Mouse (Mus musculus): ENCODE data around the gene Shld2.
A peak's percentile ranks its signal among the peaks of the same experiment; 100 is the strongest.

Shld2 gene

DNA sequence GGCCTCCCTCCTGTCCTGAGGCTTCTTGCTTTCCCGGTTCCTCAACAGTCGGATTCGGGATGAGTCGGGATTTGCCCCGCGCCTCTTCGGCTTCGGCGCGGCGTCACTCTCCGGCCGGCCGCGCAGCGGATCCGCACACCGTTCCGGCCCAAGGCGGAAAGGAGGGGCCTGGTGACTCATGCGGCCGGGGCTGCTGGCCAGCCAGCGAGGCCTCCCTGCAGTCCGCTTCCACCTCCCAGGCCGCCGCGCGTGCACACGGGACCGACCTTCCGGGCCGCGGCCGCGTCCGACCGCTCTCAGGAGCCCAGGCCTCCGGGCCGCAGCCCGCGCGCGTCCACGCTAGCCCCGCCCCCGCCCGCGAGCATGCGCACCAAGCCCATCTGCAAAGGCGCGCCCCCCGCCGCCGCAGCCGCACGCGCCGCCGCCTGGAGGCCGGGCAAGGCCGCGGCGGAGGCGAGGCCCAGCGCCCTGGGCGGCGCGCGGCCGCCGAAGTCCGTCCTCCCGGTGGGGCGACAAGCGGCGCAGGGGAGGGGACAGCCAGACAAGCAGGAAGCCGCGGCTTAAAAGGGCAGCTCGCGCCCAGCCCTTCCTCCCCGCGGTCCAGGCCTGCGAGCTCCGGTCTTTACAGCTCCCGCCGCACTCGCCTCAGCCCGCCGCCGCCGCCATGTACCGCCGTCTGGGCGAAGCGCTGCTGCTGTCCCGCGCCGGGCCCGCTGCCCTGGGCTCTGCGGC lies at the start of gene Shld2, which contains the start of gene Glud1:
Gene Shld2, minus strand, starts transcription at position 260 of the 732 bp plus-strand sequence.
Gene Glud1, plus strand, starts transcription at position 494 of the 732 bp plus-strand sequence.
- Histone ChIP-seq H3K4me1 (replicated peaks; ENCODE audit: low read depth, low read length) (peaks cover 56% of the 10 kb centered on the region), H3K9me3 (ENCODE audit: low read length) (no peaks in the 10 kb centered on the region), H3K27me3 (ENCODE audit: insufficient read depth, low read length) (no peaks in the 10 kb centered on the region), H3K36me3 (ENCODE audit: insufficient read depth, low read length) (peaks cover 33% of the 10 kb centered on the region), H3K4me3 (replicated peaks; ENCODE audit: low read length) (peak within 1 kb of the TSS; percentile 98)
- TF ChIP-seq CTCF (conservative IDR thresholded peaks at IDR 0.05; ENCODE audit: low read length) (no peak), NANOG (IDR thresholded peaks at IDR 0.05; ENCODE audit: borderline replicate concordance, low read length) (no peak), POU5F1 (IDR thresholded peaks at IDR 0.05; ENCODE audit: borderline replicate concordance, low read length) (no peak)

DNA sequence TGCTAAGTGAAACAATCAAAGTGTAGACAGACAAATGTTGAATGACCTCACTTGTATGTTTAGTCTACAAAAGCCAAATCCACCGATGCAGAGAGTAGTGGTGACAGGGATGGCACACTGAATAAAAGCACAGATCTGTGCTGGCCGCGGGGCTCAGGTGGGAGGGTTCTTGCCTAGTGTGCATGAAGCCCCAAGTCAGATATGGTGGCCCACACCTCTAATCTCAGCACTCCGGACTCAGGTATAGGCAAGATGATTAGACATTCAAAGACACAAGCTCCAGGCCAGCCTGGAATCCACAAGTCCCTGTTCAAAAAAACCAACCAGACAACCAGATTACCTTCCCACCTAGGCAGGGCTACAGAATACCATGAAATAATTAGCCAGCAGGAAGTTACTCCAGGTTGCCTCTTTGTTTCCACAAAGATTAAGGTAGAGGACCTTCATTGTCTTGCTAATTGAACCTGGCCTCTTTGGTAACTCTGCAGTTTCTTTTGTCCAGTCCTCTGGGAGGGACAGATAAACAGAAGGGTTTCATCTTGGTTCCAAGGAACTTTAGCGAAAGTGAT lies 49.5 kb upstream of the Shld2 start:
- Histone ChIP-seq H3K9me3 (ENCODE audit: low read length) (peaks cover 9% of the 10 kb centered on the region), H3K4me3 (replicated peaks; ENCODE audit: low read length) (peak overlapping the region; percentile 58; the same call in 1 of the 2 replicates), H3K27me3 (ENCODE audit: insufficient read depth, low read length) (no peaks in the 10 kb centered on the region), H3K4me1 (replicated peaks; ENCODE audit: low read depth, low read length) (peaks cover 77% of the 10 kb centered on the region), H3K36me3 (ENCODE audit: insufficient read depth, low read length) (no peaks in the 10 kb centered on the region; the same call in 1 of the 2 replicates)
- TF ChIP-seq NANOG (IDR thresholded peaks at IDR 0.05; ENCODE audit: borderline replicate concordance, low read length), result peak; percentile 84
- no peak for TF ChIP-seq CTCF (conservative IDR thresholded peaks at IDR 0.05; ENCODE audit: low read length)
- peak; percentile 61; the same call in 1 of the 2 replicates for TF ChIP-seq POU5F1 (IDR thresholded peaks at IDR 0.05; ENCODE audit: borderline replicate concordance, low read length)

GRCm38 (mm10) chr14:34357671-34358455 lies 47.6 kb upstream of the Shld2 start:
- Histone ChIP-seq H3K4me1 (replicated peaks; ENCODE audit: low read depth, low read length) (peaks cover 94% of the 10 kb centered on the region), H3K9me3 (ENCODE audit: low read length) (no peaks in the 10 kb centered on the region), H3K4me3 (replicated peaks; ENCODE audit: low read length) (peak overlapping the region; percentile 58), H3K36me3 (ENCODE audit: insufficient read depth, low read length) (no peaks in the 10 kb centered on the region; the same call in 1 of the 2 replicates), H3K27me3 (ENCODE audit: insufficient read depth, low read length) (no peaks in the 10 kb centered on the region)
- TF ChIP-seq POU5F1 (IDR thresholded peaks at IDR 0.05; ENCODE audit: borderline replicate concordance, low read length), result no peak
- no peak for TF ChIP-seq NANOG (IDR thresholded peaks at IDR 0.05; ENCODE audit: borderline replicate concordance, low read length)
- TF ChIP-seq CTCF (conservative IDR thresholded peaks at IDR 0.05; ENCODE audit: low read length), result no peak

DNA sequence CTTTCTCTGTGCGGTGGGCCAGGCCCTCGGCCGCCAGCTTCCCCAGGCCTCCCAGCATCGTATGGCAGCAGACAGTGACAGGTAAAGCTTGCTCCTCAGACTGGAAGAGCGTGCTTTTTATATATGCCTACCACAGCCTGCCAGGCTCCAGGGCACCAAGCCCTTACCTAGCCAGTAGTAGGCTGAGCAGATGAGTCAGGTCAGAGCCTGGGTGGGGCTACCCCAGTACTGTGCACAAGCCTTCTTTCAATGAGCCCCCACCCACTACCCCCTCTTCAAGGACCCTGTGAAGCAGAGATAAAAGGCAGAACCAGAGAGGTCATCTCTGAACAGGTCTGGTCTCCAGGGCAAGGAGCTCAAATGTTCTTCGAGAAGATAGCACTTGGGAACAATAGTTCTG lies 45.0 kb upstream of the Shld2 start, which contains the start of gene Fam25c:
Gene Fam25c, minus strand, starts transcription at position 133 of the 400 bp plus-strand sequence.
- Histone ChIP-seq H3K27me3 (ENCODE audit: insufficient read depth, low read length) (no peaks in the 10 kb centered on the region), H3K9me3 (ENCODE audit: low read length) (no peaks in the 10 kb centered on the region), H3K4me3 (replicated peaks; ENCODE audit: low read length) (peak within 1 kb of the TSS; percentile 63), H3K4me1 (replicated peaks; ENCODE audit: low read depth, low read length) (peaks cover 94% of the 10 kb centered on the region), H3K36me3 (ENCODE audit: insufficient read depth, low read length) (peaks cover 4% of the 10 kb centered on the region; the same call in 1 of the 2 replicates)
- no peak for TF ChIP-seq CTCF (conservative IDR thresholded peaks at IDR 0.05; ENCODE audit: low read length)
- TF ChIP-seq NANOG (IDR thresholded peaks at IDR 0.05; ENCODE audit: borderline replicate concordance, low read length), result no peak
- TF ChIP-seq POU5F1 (IDR thresholded peaks at IDR 0.05; ENCODE audit: borderline replicate concordance, low read length), result no peak

DNA sequence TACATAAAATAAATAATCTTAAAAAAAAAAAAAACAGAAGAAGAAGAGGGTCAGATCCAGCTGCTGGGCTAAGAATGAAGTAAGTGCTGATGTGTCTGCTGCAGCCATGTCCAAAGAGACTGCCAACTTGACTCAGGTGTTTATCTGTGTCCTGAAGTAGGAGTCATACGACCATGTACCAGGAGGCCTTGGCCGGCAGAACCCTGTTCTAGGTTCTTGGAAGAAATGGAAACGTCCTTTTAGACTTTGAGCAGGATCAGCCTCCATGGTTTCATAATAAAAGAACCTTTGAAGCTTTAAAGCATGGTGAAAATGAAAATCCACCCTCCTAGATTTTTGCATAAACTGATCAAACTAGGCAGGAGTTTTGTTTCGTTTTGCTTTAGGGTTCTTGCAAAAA lies 44.2 kb upstream of the Shld2 start:
- H3K4me1 ChIP-seq (replicated peaks; ENCODE audit: low read depth, low read length), result peaks cover 95% of the 10 kb centered on the region
- H3K36me3 ChIP-seq (ENCODE audit: insufficient read depth, low read length), result peaks cover 4% of the 10 kb centered on the region; the same call in 1 of the 2 replicates
- H3K4me3 ChIP-seq (replicated peaks; ENCODE audit: low read length), result peak overlapping the region; percentile 63; the same call in 1 of the 2 replicates
- no peaks in the 10 kb centered on the region for H3K9me3 ChIP-seq (ENCODE audit: low read length)
- TF ChIP-seq CTCF (conservative IDR thresholded peaks at IDR 0.05; ENCODE audit: low read length) (no peak), POU5F1 (IDR thresholded peaks at IDR 0.05; ENCODE audit: borderline replicate concordance, low read length) (no peak), NANOG (IDR thresholded peaks at IDR 0.05; ENCODE audit: borderline replicate concordance, low read length) (no peak)
- H3K27me3 ChIP-seq (ENCODE audit: insufficient read depth, low read length), result no peaks in the 10 kb centered on the region

DNA sequence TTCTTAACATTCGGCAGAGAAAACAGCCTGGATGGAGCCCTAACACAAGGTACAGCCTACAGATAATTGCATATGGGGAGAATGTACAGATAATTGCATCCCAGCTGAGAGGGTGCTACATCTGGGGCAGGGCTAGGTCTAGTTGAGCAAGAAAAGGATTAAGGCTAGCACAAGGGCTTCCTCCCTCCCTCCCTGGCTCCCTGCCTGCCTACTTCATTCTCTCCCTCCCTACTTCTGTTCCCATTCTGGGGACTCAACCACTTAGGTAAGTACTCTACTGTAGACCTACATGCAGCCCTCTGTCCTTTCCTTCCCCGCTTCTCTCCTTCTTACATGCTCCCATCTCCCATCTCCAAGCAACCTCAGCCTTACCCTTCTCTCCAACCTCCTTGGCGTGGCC lies 43.0 kb upstream of the Shld2 start:
- Histone ChIP-seq H3K9me3 (ENCODE audit: low read length) (no peaks in the 10 kb centered on the region), H3K36me3 (ENCODE audit: insufficient read depth, low read length) (peaks cover 4% of the 10 kb centered on the region; the same call in 1 of the 2 replicates), H3K4me3 (replicated peaks; ENCODE audit: low read length) (peak overlapping the region; percentile 3; the same call in 1 of the 2 replicates), H3K27me3 (ENCODE audit: insufficient read depth, low read length) (no peaks in the 10 kb centered on the region), H3K4me1 (replicated peaks; ENCODE audit: low read depth, low read length) (peaks cover 94% of the 10 kb centered on the region)
- TF ChIP-seq NANOG (IDR thresholded peaks at IDR 0.05; ENCODE audit: borderline replicate concordance, low read length) (no peak), CTCF (conservative IDR thresholded peaks at IDR 0.05; ENCODE audit: low read length) (no peak), POU5F1 (IDR thresholded peaks at IDR 0.05; ENCODE audit: borderline replicate concordance, low read length) (no peak)

- Histone ChIP-seq H3K9me3 (ENCODE audit: low read length) (no peaks in the 10 kb centered on the region), H3K4me1 (replicated peaks; ENCODE audit: low read depth, low read length) (peaks cover 94% of the 10 kb centered on the region), H3K27me3 (ENCODE audit: insufficient read depth, low read length) (no peaks in the 10 kb centered on the region), H3K4me3 (replicated peaks; ENCODE audit: low read length) (peak overlapping the region; percentile 3; the same call in 1 of the 2 replicates), H3K36me3 (ENCODE audit: insufficient read depth, low read length) (0 out of 2 replicates have a peak, but pooled peaks cover 8% of the 10 kb centered on the region)
- TF ChIP-seq POU5F1 (IDR thresholded peaks at IDR 0.05; ENCODE audit: borderline replicate concordance, low read length), result no peak
- no peak for TF ChIP-seq CTCF (conservative IDR thresholded peaks at IDR 0.05; ENCODE audit: low read length)
- no peak for TF ChIP-seq NANOG (IDR thresholded peaks at IDR 0.05; ENCODE audit: borderline replicate concordance, low read length)
Observed at GRCm38 (mm10) chr14:34352523-34352922, 42.2 kb upstream of the Shld2 start.
